Mouse (Mus musculus) activated CD4-positive, CD25-positive, alpha-beta regulatory T cell, adult 4 months (primary cell): Measurements from ENCODE around the gene Plod2. TPM values are rescaled to one million over a fixed set of nuclear protein-coding genes. Genes with fewer than 3 reads are reported as not detected.

Source experiments
- ATAC-seq: one replicate; pipeline ENCODE4 v1.8.0; 2017
- polyA plus RNA-seq, 2 experiments: library from polyadenylated mRNA; unstranded; fragments of 100-300 nt; shearing (Covaris generic); gene quantifications; one replicate each; pipeline ENCODE4 v1.2.1; 2017

The Plod2 gene
- 1 to 10 TPM; 2.5 to 2.8 TPM for polyA plus RNA-seq

- peak; percentile 58 for ATAC-seq
Observed at GRCm38 (mm10) chr9:92541977-92542561, at the start of gene Plod2. Plod2 (plus strand) TSS chr9:92542223.

- ATAC-seq: peak; percentile 85
Observed at GRCm38 (mm10) chr9:92499710-92500410, 42.2 kb upstream of the Plod2 start.

- no peak for ATAC-seq
Observed at GRCm38 (mm10) chr9:92504256-92504655, 37.8 kb upstream of the Plod2 start.

- no peak for ATAC-seq
Observed at GRCm38 (mm10) chr9:92504889-92505288, 37.1 kb upstream of the Plod2 start.

- no peak for ATAC-seq
Observed at GRCm38 (mm10) chr9:92511696-92512095, 30.3 kb upstream of the Plod2 start.

- ATAC-seq: no peak
Observed at GRCm38 (mm10) chr9:92517036-92517435, 25.0 kb upstream of the Plod2 start.

GRCm38 (mm10) chr9:92520751-92521150 is 21.3 kb upstream of the Plod2 start:
- no peak for ATAC-seq

- ATAC-seq: no peak
Observed at GRCm38 (mm10) chr9:92524506-92524905, 17.5 kb upstream of the Plod2 start.

- ATAC-seq: no peak
Observed at GRCm38 (mm10) chr9:92530055-92530454, 12.0 kb upstream of the Plod2 start.

- ATAC-seq: no peak
Observed at GRCm38 (mm10) chr9:92537735-92538134, 4.3 kb upstream of the Plod2 start.

- no peak for ATAC-seq
Observed at GRCm38 (mm10) chr9:92538216-92538615, 3.8 kb upstream of the Plod2 start.

GRCm38 (mm10) chr9:92542591-92543416 is 781 bp downstream of the Plod2 start:
- ATAC-seq: peak; percentile 58

- no peak for ATAC-seq
Observed at GRCm38 (mm10) chr9:92544146-92544545, 2.1 kb downstream of the Plod2 start.

- ATAC-seq: no peak
Observed at GRCm38 (mm10) chr9:92545021-92545420, 3.0 kb downstream of the Plod2 start.

GRCm38 (mm10) chr9:92546446-92546845 is 4.4 kb downstream of the Plod2 start:
- ATAC-seq: no peak

- no peak for ATAC-seq
Observed at GRCm38 (mm10) chr9:92547106-92547505, 5.1 kb downstream of the Plod2 start.

GRCm38 (mm10) chr9:92547821-92548220 is 5.8 kb downstream of the Plod2 start:
- ATAC-seq: no peak

GRCm38 (mm10) chr9:92548603-92549002 is 6.6 kb downstream of the Plod2 start:
- no peak for ATAC-seq

- no peak for ATAC-seq
Observed at GRCm38 (mm10) chr9:92549811-92550490, 7.9 kb downstream of the Plod2 start.

- ATAC-seq: no peak
Observed at GRCm38 (mm10) chr9:92550981-92551380, 9.0 kb downstream of the Plod2 start.

GRCm38 (mm10) chr9:92551666-92552065 is 9.6 kb downstream of the Plod2 start:
- no peak for ATAC-seq

- no peak for ATAC-seq
Observed at GRCm38 (mm10) chr9:92552691-92553090, 10.7 kb downstream of the Plod2 start.
